Mouse (Mus musculus): ENCODE results near the gene Psg19.
A peak's percentile ranks its signal among the peaks of the same experiment; 100 is the strongest.
"Not testable (repeated sequence)": the region's sequence is repeated elsewhere in the genome, so short reads cannot be mapped to it uniquely, and the experiment has no call there.

The Psg19 gene

DNA sequence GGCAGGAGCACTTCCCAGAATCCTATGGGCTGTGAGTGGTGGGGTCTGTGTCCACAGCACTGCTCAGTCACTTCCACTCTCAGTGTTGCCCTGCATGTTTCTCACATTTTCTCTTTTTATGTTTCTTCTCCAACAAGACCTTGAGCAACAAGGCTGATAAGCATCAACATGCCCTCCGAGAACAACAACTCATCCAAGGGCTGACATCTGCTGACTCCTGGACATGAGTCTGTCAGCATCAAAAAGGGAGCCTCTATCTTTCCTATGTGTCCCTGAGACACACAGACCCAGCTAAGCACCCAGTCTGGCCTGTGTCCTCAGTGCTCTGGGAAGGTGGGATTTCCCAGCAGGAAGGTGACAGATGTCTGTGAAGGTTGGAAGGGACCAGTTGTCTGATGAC lies at the start of gene Psg19:
Psg19 (minus strand) TSS at position 101 of the 400 bp plus-strand sequence.
- DNase-seq (ENCODE audit: low spot score), result no peak

DNA sequence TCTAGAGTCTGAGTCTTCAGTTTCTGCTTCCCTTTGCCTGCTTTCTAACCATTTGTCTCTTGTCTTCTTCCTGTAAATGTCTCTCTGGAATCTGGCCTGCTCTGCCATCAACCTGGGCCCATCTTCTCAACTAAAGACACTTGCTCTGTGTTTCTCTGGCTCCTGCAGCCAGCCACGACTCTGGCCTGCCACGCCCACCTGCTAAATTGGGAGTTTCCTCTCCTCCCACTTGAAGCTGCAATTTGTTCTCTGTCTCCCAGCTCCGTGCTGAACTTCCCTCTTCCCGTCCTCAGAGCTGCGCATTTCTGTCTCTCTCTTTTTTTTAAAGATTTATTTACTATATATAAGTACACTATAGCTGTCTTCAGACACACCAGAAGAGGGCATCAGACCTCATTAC lies 46.5 kb upstream of the Psg19 start:
- DNase-seq (ENCODE audit: low spot score), result no peak

- DNase-seq (ENCODE audit: low spot score), result no peak
These were observed 42.9 kb upstream of the Psg19 start for GRCm38 (mm10) chr7:18841174-18841567.

- no peak for DNase-seq (ENCODE audit: low spot score)
These were observed 42.3 kb upstream of the Psg19 start for GRCm38 (mm10) chr7:18840386-18841173.

- no peak for DNase-seq (ENCODE audit: low spot score)
These were observed 41.5 kb upstream of the Psg19 start, which contains the start of gene Mill2 for GRCm38 (mm10) chr7:18839865-18840264. Mill2 (plus strand) TSS chr7:18839966.

GRCm38 (mm10) chr7:18832298-18832697 lies 34.0 kb upstream of the Psg19 start:
- DNase-seq (ENCODE audit: low spot score), result no peak

DNA sequence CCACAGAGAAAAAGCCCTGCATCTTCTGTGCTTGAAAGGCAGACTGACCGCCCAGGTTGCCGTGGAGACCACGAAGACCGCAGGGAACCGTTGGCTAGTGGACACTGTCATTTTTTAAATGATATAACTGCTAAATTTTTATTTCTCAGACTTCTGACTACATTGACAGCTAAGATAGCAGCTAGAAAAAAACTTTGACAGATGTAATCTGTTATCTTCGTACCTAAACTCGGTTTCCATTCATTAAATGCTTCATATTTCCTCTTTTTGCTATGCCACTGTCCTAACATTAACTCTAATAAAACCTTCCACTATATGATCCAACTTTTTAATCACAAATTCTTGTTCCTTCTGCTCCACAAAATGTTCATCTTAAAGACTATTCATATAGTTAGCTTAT lies 31.2 kb upstream of the Psg19 start:
- DNase-seq (ENCODE audit: low spot score), result no peak

- no peak for DNase-seq (ENCODE audit: low spot score)
These were observed 30.3 kb upstream of the Psg19 start for GRCm38 (mm10) chr7:18828592-18828991.

- no peak for DNase-seq (ENCODE audit: low spot score)
These were observed 29.6 kb upstream of the Psg19 start for GRCm38 (mm10) chr7:18827792-18828546.

DNA sequence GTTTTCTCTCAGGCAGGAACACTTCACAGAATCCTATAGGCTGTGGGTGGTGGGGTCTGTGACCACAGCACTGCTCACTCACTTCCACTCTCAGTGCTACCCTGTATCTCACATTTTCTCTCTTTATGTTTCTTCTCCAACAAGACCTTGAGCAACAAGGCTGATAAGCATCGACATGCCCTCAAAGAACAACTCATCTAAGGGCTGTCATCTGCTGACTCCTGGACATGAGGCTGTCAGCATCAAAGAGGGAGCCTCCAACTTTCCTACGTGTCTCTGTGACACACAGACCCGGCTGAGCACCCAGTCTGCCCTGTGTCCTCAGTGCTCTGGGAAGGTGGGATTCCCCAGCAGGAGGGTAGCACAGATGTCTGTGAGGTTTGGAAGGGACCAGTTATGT lies 23.2 kb upstream of the Psg19 start, which contains the start of gene Psg17:
Psg17 (minus strand) TSS at position 101 of the 400 bp plus-strand sequence.
- no peak for DNase-seq (ENCODE audit: low spot score)

- DNase-seq (ENCODE audit: low spot score), result no peak
These were observed 20.0 kb upstream of the Psg19 start for GRCm38 (mm10) chr7:18818301-18818700.

DNA sequence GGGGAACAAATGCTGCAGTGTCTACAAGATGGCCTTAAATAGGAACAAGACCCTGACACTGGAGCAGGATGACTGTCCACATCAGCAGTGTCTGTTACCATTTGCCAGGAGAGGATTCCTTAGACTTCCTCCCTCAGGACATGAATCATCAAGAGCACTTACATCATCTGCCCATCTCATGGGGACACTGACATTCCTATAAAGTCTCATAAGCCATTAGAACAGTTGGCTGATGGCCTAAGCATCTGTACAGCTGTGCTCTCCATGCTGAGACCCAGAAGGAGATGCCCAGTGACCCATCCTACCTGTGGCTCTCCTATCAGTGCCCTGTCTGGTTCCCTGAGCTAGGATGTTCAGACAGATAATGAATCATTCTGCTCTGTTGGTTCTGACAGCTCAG lies 5.2 kb upstream of the Psg19 start:
- no peak for DNase-seq (ENCODE audit: low spot score)

DNA sequence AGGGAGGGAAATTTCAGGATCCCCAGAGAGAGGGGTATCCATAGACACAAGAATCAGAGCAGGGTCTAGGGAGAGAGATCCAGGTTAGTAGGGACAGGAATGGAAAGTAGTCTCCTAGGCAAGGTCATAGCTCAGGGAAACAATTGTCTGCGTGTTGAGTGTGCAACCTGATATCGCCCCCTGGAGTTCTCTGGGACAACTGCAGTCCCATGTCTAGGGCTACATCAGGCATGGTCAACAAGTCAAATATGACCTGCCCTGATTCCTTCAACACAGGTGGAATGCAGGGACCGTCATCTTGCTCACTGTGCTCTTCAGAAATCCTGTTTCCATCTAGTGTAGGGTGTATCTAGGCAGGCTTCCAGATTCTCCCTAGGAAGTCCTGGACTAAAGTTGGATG lies 809 bp upstream of the Psg19 start:
- DNase-seq (ENCODE audit: low spot score), result no peak

DNA sequence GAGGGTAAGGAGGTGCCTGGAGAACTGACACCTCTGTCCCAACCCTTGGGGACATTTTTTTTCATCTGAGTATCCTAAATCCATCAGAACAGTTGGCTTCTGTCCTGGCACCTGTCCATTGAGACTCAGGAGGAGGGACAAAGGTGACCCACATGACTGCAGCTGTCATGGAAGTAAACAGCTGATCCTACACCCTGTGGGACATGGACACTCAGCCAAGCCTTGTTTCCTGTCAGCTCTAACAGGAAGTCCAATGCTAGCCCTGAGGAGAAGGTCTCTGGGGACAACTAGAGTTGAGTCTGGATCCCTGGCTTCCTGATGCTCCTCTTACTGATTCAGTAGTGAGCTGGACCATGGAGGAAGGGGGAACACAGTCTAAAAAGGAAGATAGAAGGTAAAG lies 7.6 kb downstream of the Psg19 start:
- DNase-seq (ENCODE audit: low spot score), result not testable (repeated sequence)

GRCm38 (mm10) chr7:18781301-18781700 lies 17.0 kb downstream of the Psg19 start:
- not testable (repeated sequence) for DNase-seq (ENCODE audit: low spot score)

DNA sequence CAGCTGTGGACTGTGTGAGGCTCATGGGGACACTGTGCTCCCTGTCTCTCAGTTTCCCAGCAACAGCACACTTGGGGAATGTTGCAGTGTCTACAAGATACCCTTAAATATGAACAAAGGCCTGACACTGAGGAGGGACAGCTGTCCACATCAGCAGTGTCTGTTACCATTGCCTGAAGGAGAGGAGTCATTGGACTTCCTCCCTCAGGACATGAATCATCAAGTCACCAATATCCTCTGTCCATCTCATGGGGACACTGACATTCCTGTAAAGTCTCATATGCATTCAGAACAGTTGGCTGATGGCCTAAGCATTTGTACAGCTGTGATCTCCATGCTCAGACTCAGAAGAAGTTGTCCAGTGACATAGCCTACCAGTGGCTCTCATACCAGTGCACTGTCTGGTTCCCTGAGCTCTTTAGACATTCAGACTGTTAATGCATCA lies 19.0 kb downstream of the Psg19 start:
- DNase-seq (ENCODE audit: low spot score), result no peak

DNA sequence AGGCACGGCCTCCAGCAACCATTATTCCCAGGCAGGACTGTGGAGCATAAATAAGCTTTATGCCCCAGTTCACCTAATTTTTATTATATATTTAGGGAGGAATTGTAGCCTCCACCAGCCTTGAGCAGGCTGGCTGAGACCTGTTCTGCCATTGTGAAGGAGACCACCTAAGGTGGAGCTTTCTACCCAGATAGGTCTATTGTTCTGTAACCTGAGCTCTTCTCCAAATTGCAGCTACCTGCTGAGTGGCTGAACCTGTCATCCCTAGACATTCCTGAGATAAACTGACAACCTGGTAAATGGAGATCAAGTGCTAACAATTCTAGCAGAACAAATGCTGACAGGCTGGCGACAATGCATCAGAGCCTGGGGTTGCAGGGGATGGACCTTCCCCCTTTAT lies 35.4 kb downstream of the Psg19 start:
- DNase-seq (ENCODE audit: low spot score), result not testable (repeated sequence)

DNA sequence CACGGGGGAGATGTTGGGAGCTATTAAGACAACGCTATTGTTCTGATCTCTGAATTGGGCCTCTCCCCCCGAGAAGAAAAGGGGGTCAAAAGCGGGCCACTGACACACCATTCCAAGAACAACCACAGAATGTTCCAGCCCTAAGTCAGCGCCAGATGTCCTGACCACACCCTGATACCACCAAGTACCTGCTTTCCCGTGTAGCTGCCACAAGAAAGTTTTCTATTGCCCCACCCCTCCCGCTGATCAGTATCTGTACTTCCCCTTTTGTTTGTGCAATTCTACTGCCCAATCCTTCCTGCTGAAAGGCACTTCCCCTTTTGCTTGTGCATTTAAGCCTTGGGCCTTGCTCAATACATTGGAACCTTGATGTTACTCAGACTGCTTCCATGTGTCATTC lies 38.2 kb downstream of the Psg19 start:
- DNase-seq (ENCODE audit: low spot score), result not testable (repeated sequence)

- peak; percentile 31 for DNase-seq (ENCODE audit: low spot score)
These were observed 48.3 kb downstream of the Psg19 start for GRCm38 (mm10) chr7:18749896-18750477.

DNA sequence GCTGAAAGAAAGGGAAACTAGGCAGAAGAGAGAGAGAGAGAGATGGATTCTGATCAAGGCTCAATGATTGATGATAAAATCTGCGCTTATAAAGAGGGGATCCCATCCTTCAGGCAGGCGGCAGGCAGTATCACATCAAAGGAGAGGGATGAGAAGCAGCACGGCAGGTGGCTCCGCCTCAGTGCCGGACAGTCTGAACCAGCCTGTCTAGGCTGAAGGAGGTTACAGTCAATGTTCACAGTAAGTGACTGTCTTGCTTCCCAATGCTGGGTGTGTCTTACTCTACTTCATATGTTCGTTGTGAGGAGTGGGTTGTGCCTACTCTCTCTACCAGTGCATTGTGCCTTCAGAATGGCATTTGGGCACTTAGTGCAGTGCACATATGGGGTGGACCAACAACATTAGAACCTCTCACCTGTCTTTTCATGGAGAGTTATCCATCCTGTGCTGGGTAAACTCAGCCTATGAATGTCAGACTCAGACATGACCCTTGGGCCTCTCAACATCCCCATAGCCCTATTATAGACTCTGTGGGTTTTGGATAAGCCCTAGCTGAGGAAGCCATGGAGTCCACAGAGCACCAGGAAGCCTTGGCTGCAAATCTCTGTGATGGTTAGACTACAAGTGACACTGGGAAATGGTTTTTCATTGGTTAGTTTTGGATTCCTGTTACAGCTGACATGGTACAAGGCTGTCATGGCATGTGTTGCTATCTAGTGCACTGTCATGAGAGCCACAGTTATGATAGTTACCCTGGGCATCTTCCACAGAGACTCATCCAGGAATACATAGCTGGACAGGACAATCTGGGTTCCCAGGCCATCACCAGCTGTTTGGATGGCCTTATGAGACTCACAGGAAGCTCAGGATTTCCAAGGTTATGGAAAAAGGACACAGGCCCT lies 49.1 kb downstream of the Psg19 start:
- DNase-seq (ENCODE audit: low spot score), result no peak

DNA sequence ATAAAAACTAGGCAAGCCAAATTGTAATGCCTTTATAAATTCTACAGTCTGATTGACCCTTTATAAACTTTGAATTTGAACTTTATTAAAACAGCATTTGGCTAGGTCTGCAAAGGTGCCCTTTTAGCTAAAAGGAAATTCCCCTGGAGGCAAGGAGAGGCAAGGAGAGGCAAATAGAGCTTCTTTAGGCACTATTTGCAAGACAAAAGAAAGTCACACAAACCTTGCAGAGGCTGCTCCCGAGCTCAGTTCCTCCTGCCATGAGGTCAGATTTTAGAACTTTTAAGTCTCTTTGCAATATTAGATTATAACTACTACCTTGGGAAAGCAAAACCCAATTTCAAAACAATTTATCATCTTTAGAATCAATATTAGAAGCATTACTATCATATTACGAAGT lies 50.9 kb downstream of the Psg19 start:
- not testable (repeated sequence) for DNase-seq (ENCODE audit: low spot score)
